Mouse (Mus musculus) midbrain, embryonic 12.5 days (tissue): ENCODE data around the gene Rab3il1. TPM values are rescaled to one million over a fixed set of nuclear protein-coding genes. Genes with fewer than 3 reads are reported as not detected.
"Not testable (repeated sequence)": the region's sequence is repeated elsewhere in the genome, so short reads cannot be mapped to it uniquely, and the experiment has no call there.

ENCODE experiments used
- ATAC-seq: fragments of 200-750 bp; cut with Nextera tagmentation; 2 replicates; pipeline ENCODE4 v1.8.0; 2017; ENCODE audit warnings: low read depth, moderate TSS enrichment, moderate library complexity; ENCODE audit not compliant: low FRiP score
- H3K27ac ChIP-seq: fragments of 300-500 bp; sonication (generic); replicated peaks from 2 replicates; pipeline ENCODE4 v1.5.1; 2016; ENCODE audit warnings: mild to moderate bottlenecking
- H3K27me3 ChIP-seq: fragments of 300-500 bp; sonication (generic); 2 replicates; pipeline ENCODE4 v1.6.1; 2016; ENCODE audit warnings: mild to moderate bottlenecking
- H3K36me3 ChIP-seq: fragments of 300-500 bp; sonication (generic); 2 replicates; pipeline ENCODE4 v1.6.1; 2016
- H3K4me1 ChIP-seq: fragments of 300-500 bp; sonication (generic); 2 replicates; pipeline ENCODE4 v1.6.1; 2016
- H3K4me2 ChIP-seq: fragments of 300-500 bp; sonication (generic); replicated peaks from 2 replicates; pipeline ENCODE4 v1.6.1; 2016; ENCODE audit warnings: mild to moderate bottlenecking, moderate library complexity
- H3K4me3 ChIP-seq: fragments of 300-500 bp; sonication (generic); 2 replicates; pipeline ENCODE4 v1.5.1; 2016; ENCODE audit warnings: mild to moderate bottlenecking
- H3K9ac ChIP-seq: fragments of 300-500 bp; sonication (generic); replicated peaks from 2 replicates; pipeline ENCODE4 v1.6.1; 2016; ENCODE audit warnings: mild to moderate bottlenecking, moderate library complexity
- H3K9me3 ChIP-seq: fragments of 300-500 bp; sonication (generic); 2 replicates; pipeline ENCODE4 v1.6.1; 2016; ENCODE audit warnings: mild to moderate bottlenecking
- WGBS: fragments of 180-500 bp; shearing (Covaris S2); methylation state at CpG from one replicate; pipeline ENCODE4 v1.1.7; 2016; 5-methylcytosine and 5-hydroxymethylcytosine counted together
- polyA plus RNA-seq: library from polyadenylated mRNA; unstranded; fragments of >200 nt; fragmentation: Nextera tagmentation; extraction: Ambion mirVana; gene quantifications from 2 replicates; pipeline ENCODE4 v1.2.1, GENCODE M21; 2016

Gene Rab3il1
- polyA plus RNA-seq, 1 experiment from 2014 or later: 34.2 TPM

- Histone ChIP-seq H3K4me3 (no peak overlapping the region), H3K9ac (no peak overlapping the region), H3K9me3 (no peaks in the 10 kb centered on the region), H3K27me3 (no peaks in the 10 kb centered on the region), H3K4me2 (no peak overlapping the region), H3K4me1 (no peaks in the 10 kb centered on the region), H3K27ac (no peak overlapping the region), H3K36me3 (no peaks in the 10 kb centered on the region)
- WGBS: 85% methylated on average over 8 of the region's 10 CpGs
- no peak for ATAC-seq
These were observed 33.2 kb upstream of the Rab3il1 start for GRCm38 (mm10) chr19:9968081-9968787.

GRCm38 (mm10) chr19:9974853-9975252, 26.6 kb upstream of the Rab3il1 start:
- not testable (repeated sequence) for H3K27ac ChIP-seq, H3K27me3 ChIP-seq, H3K4me2 ChIP-seq, H3K9ac ChIP-seq, H3K4me1 ChIP-seq, H3K36me3 ChIP-seq, ATAC-seq, H3K4me3 ChIP-seq, H3K9me3 ChIP-seq
- WGBS: 81% methylated on average over 2 of the region's 2 CpGs

GRCm38 (mm10) chr19:9977085-9977484, 24.4 kb upstream of the Rab3il1 start:
- Histone ChIP-seq H3K27ac (no peak overlapping the region), H3K36me3 (no peaks in the 10 kb centered on the region), H3K9ac (no peak overlapping the region), H3K9me3 (no peaks in the 10 kb centered on the region), H3K4me1 (peaks cover 7% of the 10 kb centered on the region; the same call in 1 of the 2 replicates), H3K4me3 (no peak overlapping the region), H3K27me3 (no peaks in the 10 kb centered on the region), H3K4me2 (no peak overlapping the region)
- no peak for ATAC-seq
- 81% methylated on average over 10 of the region's 10 CpGs for WGBS

DNA sequence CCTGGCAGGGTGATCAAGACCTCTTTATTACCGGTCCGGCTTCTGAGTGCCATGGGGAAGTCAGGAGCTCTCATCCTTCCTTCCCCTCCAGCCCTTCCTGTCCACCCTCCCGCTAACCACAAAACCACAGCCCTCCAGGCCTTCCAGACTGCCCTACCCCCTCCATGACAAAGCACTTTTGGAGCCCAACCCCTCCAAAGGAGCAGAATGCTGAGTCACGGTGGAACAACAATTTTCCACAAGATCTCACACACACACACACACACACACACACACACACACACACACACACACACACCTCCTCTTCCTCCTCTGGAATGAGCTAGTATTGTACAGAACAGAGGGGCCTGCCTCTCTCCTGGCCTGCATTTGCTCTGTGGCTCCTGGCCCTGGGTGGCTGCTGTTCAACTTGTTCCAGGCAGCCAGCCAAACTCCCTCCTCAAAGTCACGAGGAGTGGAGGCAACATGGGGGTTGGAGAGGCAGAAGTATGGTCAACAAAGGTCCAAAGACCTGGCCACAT, 23.0 kb upstream of the Rab3il1 start:
- WGBS: 61% methylated on average over 5 of the region's 5 CpGs
- H3K27me3 ChIP-seq: no peaks in the 10 kb centered on the region
- H3K4me2 ChIP-seq: no peak overlapping the region
- H3K36me3 ChIP-seq: no peaks in the 10 kb centered on the region
- H3K4me3 ChIP-seq: no peak overlapping the region
- no peaks in the 10 kb centered on the region for H3K9me3 ChIP-seq
- no peak for ATAC-seq
- H3K4me1 ChIP-seq: peaks cover 10% of the 10 kb centered on the region
- no peak overlapping the region for H3K9ac ChIP-seq
- H3K27ac ChIP-seq: no peak overlapping the region

DNA sequence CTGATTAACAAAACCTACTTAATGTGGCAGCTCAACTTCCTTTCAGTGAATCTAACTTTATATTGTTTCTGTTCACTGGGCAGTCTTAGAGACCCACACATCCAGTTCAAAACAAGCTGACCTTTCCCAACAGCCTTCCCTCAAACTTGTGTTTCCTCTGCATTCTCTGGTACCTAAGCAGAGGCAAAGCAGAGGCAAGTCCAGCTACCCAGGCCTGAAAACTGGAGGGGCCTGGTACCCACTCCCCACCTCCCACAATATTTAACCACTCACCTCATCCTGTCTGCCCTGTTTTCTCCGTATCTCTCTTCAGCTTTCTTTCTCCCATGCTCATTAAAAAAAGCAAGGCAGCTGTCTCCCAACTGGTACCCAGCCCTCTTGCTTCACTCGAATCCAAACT, 22.3 kb upstream of the Rab3il1 start:
- WGBS: 74% methylated on average over 2 of the region's 2 CpGs

GRCm38 (mm10) chr19:9980258-9980657, 21.2 kb upstream of the Rab3il1 start, which contains the start of gene Fth1:
Gene Fth1 (plus strand): TSS chr19:9980598.
- Histone ChIP-seq H3K9me3 (no peaks in the 10 kb centered on the region), H3K27ac (no peak within 1 kb of the TSS)
- WGBS: 90% methylated on average over 4 of the region's 4 CpGs

More for the DNA sequence above, 22.3 kb upstream of the Rab3il1 start:
- H3K4me3 ChIP-seq: no peak overlapping the region
- no peak overlapping the region for H3K27ac ChIP-seq
- no peak overlapping the region for H3K4me2 ChIP-seq
- peaks cover 2% of the 10 kb centered on the region; the same call in 1 of the 2 replicates for H3K36me3 ChIP-seq
- H3K27me3 ChIP-seq: no peaks in the 10 kb centered on the region
- H3K9ac ChIP-seq: no peak overlapping the region
- no peaks in the 10 kb centered on the region for H3K9me3 ChIP-seq
- ATAC-seq: no peak
- H3K4me1 ChIP-seq: peaks cover 17% of the 10 kb centered on the region

GRCm38 (mm10) chr19:9981621-9982020, 19.8 kb upstream of the Rab3il1 start:
- 59% methylated on average over 4 of the region's 4 CpGs for WGBS
- H3K4me2 ChIP-seq: peak overlapping the region; percentile 79
- peaks cover 19% of the 10 kb centered on the region for H3K4me1 ChIP-seq
- no peaks in the 10 kb centered on the region for H3K27me3 ChIP-seq
- peak overlapping the region; percentile 91 for H3K4me3 ChIP-seq
- H3K9ac ChIP-seq: peak overlapping the region; percentile 59
- no peak for ATAC-seq
- peak overlapping the region; percentile 93 for H3K27ac ChIP-seq
- peaks cover 23% of the 10 kb centered on the region for H3K36me3 ChIP-seq
- H3K9me3 ChIP-seq: no peaks in the 10 kb centered on the region

More at GRCm38 (mm10) chr19:9980258-9980657, 21.2 kb upstream of the Rab3il1 start, which contains the start of gene Fth1:
- Histone ChIP-seq H3K4me1 (peaks cover 19% of the 10 kb centered on the region), H3K4me2 (no peak within 1 kb of the TSS), H3K36me3 (peaks cover 13% of the 10 kb centered on the region), H3K27me3 (no peaks in the 10 kb centered on the region), H3K4me3 (no peak within 1 kb of the TSS), H3K9ac (no peak within 1 kb of the TSS)
- no peak for ATAC-seq

DNA sequence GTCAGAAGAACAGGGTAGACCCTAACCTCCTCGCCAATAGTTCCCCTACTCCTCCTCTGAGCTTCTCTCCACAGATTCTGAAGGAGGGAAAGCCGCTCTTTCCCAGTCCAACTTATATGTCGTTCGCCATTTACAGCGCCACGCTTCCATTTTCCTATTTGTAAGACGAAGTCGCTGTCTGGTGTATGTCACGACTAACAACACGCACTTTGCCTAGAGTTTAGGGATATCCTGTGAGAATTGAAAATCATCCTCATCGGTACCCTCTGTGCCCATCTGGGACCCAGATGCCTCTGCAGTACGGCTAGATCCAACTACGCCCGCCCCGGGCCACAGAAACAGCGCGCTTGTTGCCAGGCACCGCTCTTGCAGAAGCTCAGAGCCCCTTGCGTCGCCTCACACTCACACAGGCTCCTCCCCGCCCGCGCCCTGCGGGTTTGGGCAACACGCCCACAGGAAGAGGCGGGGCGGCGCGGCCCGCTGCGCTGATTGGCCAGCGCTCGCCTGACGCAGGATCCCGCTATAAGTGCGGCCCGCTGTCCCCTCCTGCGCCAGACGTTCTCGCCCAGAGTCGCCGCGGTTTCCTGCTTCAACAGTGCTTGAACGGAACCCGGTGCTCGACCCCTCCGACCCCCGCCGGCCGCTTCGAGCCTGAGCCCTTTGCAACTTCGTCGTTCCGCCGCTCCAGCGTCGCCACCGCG, 19.2 kb upstream of the Rab3il1 start:
- Histone ChIP-seq H3K9ac (peak overlapping the region; percentile 88), H3K4me1 (peaks cover 19% of the 10 kb centered on the region), H3K27ac (peak overlapping the region; percentile 93), H3K4me3 (peak overlapping the region; percentile 91), H3K27me3 (no peaks in the 10 kb centered on the region), H3K36me3 (peaks cover 23% of the 10 kb centered on the region), H3K9me3 (no peaks in the 10 kb centered on the region), H3K4me2 (peak overlapping the region; percentile 79)
- under 1% methylated on average over 59 of the region's 59 CpGs for WGBS
- ATAC-seq: peak; percentile 99

- peaks cover 23% of the 10 kb centered on the region for H3K36me3 ChIP-seq
- H3K4me3 ChIP-seq: peak overlapping the region; percentile 91
- H3K27me3 ChIP-seq: no peaks in the 10 kb centered on the region
- H3K9ac ChIP-seq: peak overlapping the region; percentile 88
- ATAC-seq: peak; percentile 78
- no peaks in the 10 kb centered on the region for H3K9me3 ChIP-seq
- peak overlapping the region; percentile 93 for H3K27ac ChIP-seq
- H3K4me2 ChIP-seq: peak overlapping the region; percentile 79
- H3K4me1 ChIP-seq: peaks cover 19% of the 10 kb centered on the region
- WGBS: under 1% methylated on average over 30 of the region's 31 CpGs
These were observed 18.5 kb upstream of the Rab3il1 start for GRCm38 (mm10) chr19:9982852-9983542.

DNA sequence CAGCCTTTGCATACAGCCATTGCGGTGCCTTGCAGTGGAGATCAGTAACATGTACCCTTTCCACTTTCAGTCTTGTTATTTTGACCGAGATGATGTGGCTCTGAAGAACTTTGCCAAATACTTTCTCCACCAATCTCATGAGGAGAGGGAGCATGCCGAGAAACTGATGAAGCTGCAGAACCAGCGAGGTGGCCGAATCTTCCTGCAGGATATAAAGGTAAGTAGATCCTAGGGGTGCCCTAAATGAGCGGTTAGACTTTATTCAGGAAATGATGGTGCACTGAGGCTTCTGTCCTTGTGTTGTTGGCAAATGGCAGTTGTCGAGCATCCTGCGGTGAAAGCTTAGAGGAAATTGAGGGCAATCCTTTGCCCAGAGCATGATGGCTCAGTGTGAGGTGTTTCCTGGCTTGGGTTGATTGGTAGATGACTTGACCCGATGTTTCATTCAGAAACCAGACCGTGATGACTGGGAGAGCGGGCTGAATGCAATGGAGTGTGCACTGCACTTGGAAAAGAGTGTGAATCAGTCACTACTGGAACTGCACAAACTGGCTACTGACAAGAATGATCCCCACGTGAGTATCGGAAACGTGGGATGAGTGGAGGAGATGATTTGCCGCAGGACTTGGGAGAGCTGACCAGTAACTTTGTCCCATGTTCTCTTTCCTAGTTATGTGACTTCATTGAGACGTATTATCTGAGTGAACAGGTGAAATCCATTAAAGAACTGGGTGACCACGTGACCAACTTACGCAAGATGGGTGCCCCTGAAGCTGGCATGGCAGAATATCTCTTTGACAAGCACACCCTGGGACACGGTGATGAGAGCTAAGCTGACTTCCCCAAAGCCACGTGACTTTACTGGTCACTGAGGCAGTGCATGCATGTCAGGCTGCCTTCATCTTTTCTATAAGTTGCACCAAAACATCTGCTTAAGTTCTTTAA, 17.1 kb upstream of the Rab3il1 start:
- no peak for ATAC-seq
- H3K4me2 ChIP-seq: peak overlapping the region; percentile 79
- no peaks in the 10 kb centered on the region for H3K27me3 ChIP-seq
- H3K9me3 ChIP-seq: no peaks in the 10 kb centered on the region
- H3K27ac ChIP-seq: no peak overlapping the region
- H3K4me3 ChIP-seq: peak overlapping the region; percentile 91
- H3K36me3 ChIP-seq: peaks cover 23% of the 10 kb centered on the region
- 93% methylated on average over 20 of the region's 20 CpGs for WGBS
- peaks cover 19% of the 10 kb centered on the region for H3K4me1 ChIP-seq
- peak overlapping the region; percentile 88; the same call in 1 of the 2 replicates for H3K9ac ChIP-seq
